Mouse (Mus musculus) lung, postnatal 0 days (tissue): ENCODE measurements around the gene Clstn1. TPM values are rescaled to one million over a fixed set of nuclear protein-coding genes. Genes with fewer than 3 reads are reported as not detected.

Experiments used
- ATAC-seq: fragments of 200-750 bp; cut with Nextera tagmentation; 2 replicates; pipeline ENCODE4 v1.8.0; 2017; ENCODE audit warnings: moderate library complexity
- DNase-seq: peaks from one replicate; pipeline ENCODE4 v3.0.0-alpha.2; 2016; ENCODE audit warnings: low spot score
- H3K27ac ChIP-seq: fragments of 300-500 bp; sonication (generic); 2 replicates; pipeline ENCODE4 v1.5.1; 2014; ENCODE audit warnings: antibody characterized with exemption, mild to moderate bottlenecking, low read length, mixed read lengths
- H3K27me3 ChIP-seq: fragments of 300-500 bp; sonication (generic); replicated peaks from 2 replicates; pipeline ENCODE4 v1.6.1; 2014; ENCODE audit warnings: low read length, mixed read lengths; ENCODE audit not compliant: insufficient read depth
- H3K36me3 ChIP-seq: fragments of 300-500 bp; sonication (generic); 2 replicates; pipeline ENCODE4 v1.6.1; 2014; ENCODE audit warnings: low read length, mixed read lengths; ENCODE audit not compliant: insufficient read depth
- H3K4me1 ChIP-seq: fragments of 300-500 bp; sonication (generic); 2 replicates; pipeline ENCODE4 v1.6.1; 2014; ENCODE audit warnings: antibody characterized with exemption, low read depth, low read length, mixed read lengths; ENCODE audit not compliant: insufficient read depth
- H3K4me2 ChIP-seq: fragments of 300-500 bp; sonication (generic); replicated peaks from 2 replicates; pipeline ENCODE4 v1.6.1; 2014; ENCODE audit warnings: low read depth, mild to moderate bottlenecking, low read length, moderate library complexity, mixed read lengths
- H3K4me3 ChIP-seq: fragments of 300-500 bp; sonication (generic); 2 replicates; pipeline ENCODE4 v1.5.1; 2014; ENCODE audit warnings: low read depth, low read length
- H3K9ac ChIP-seq: fragments of 300-500 bp; sonication (generic); replicated peaks from 2 replicates; pipeline ENCODE4 v1.6.1; 2014; ENCODE audit warnings: low read depth, mild to moderate bottlenecking
- H3K9me3 ChIP-seq: fragments of 300-500 bp; sonication (generic); 2 replicates; pipeline ENCODE4 v1.6.1; 2016; ENCODE audit warnings: low read length, mixed read lengths
- CTCF ChIP-seq: IDR thresholded peaks from 2 replicates; pipeline ENCODE4 v1.5.1; 2016; ENCODE audit warnings: antibody characterized with exemption, mild to moderate bottlenecking
- EP300 ChIP-seq: IDR thresholded peaks from 2 replicates; pipeline ENCODE4 v1.6.1; 2016; ENCODE audit warnings: antibody characterized with exemption, mild to moderate bottlenecking, control low read depth
- WGBS: fragments of 180-500 bp; shearing (Covaris S2); extraction: QIAGEN DNeasy Blood & Tissue Kit; methylation state at CpG from one replicate; pipeline ENCODE4 v1.1.7; 2014; 5-methylcytosine and 5-hydroxymethylcytosine counted together
- polyA plus RNA-seq: library from polyadenylated mRNA; unstranded; fragments of >200 nt; fragmentation: Nextera tagmentation; extraction: Ambion mirVana; gene quantifications from 2 replicates; pipeline ENCODE4 v1.2.1, GENCODE M21; 2015

Clstn1 gene
- polyA plus RNA-seq, 1 experiment from 2014 or later, result 43.6 TPM

GRCm38 (mm10) chr4:149634157-149634556, 47.9 kb downstream of the Clstn1 start:
- ATAC-seq, result no peak
- H3K9me3 ChIP-seq, result no peaks in the 10 kb centered on the region
- H3K27ac ChIP-seq, result no peak overlapping the region
- TF ChIP-seq EP300 (no peak), CTCF (no peak)
- WGBS, result 60% methylated on average over 1 of the region's 1 CpGs
- no peaks in the 10 kb centered on the region for H3K27me3 ChIP-seq
- no peak overlapping the region for H3K9ac ChIP-seq
- H3K4me3 ChIP-seq, result no peak overlapping the region
- H3K4me1 ChIP-seq, result no peaks in the 10 kb centered on the region
- no peak overlapping the region for H3K4me2 ChIP-seq
- no peak for DNase-seq
- H3K36me3 ChIP-seq, result peaks cover 28% of the 10 kb centered on the region

GRCm38 (mm10) chr4:149634966-149635365, 48.7 kb downstream of the Clstn1 start:
- H3K36me3 ChIP-seq, result peaks cover 30% of the 10 kb centered on the region

GRCm38 (mm10) chr4:149635915-149636415, 49.7 kb downstream of the Clstn1 start:
- Histone ChIP-seq H3K36me3 (peaks cover 35% of the 10 kb centered on the region), H3K27me3 (no peaks in the 10 kb centered on the region), H3K4me1 (no peaks in the 10 kb centered on the region), H3K4me3 (no peak overlapping the region), H3K9ac (no peak overlapping the region), H3K27ac (no peak overlapping the region), H3K9me3 (no peaks in the 10 kb centered on the region), H3K4me2 (no peak overlapping the region)
- no peak for ATAC-seq
- DNase-seq, result no peak
- 90% methylated on average over 8 of the region's 8 CpGs for WGBS
- TF ChIP-seq CTCF, result no peak
- no peak for TF ChIP-seq EP300

More at GRCm38 (mm10) chr4:149634966-149635365, 48.7 kb downstream of the Clstn1 start:
- Histone ChIP-seq H3K9ac (no peak overlapping the region), H3K27me3 (no peaks in the 10 kb centered on the region), H3K27ac (no peak overlapping the region), H3K4me3 (no peak overlapping the region), H3K4me2 (no peak overlapping the region), H3K9me3 (no peaks in the 10 kb centered on the region), H3K4me1 (no peaks in the 10 kb centered on the region)
- ATAC-seq (no peak), DNase-seq (no peak)
- TF ChIP-seq CTCF (no peak), EP300 (no peak)
- 95% methylated on average over 11 of the region's 11 CpGs for WGBS

- no peak for TF ChIP-seq CTCF
- TF ChIP-seq EP300, result no peak
- ATAC-seq (no peak), DNase-seq (peak; percentile 37)
- H3K4me1 ChIP-seq, result no peaks in the 10 kb centered on the region
- no peaks in the 10 kb centered on the region for H3K27me3 ChIP-seq
- H3K9me3 ChIP-seq, result no peaks in the 10 kb centered on the region
- H3K9ac ChIP-seq, result no peak overlapping the region
- no peak overlapping the region for H3K4me3 ChIP-seq
- no peak overlapping the region for H3K27ac ChIP-seq
- WGBS, result 80% methylated on average over 7 of the region's 7 CpGs
- no peak overlapping the region for H3K4me2 ChIP-seq
- peaks cover 27% of the 10 kb centered on the region for H3K36me3 ChIP-seq
Measured at GRCm38 (mm10) chr4:149637942-149638341, 51.7 kb downstream of the Clstn1 start.

- DNase-seq, result no peak
- H3K9ac ChIP-seq, result no peak overlapping the region
- WGBS, result 70% methylated on average over 9 of the region's 9 CpGs
Measured at GRCm38 (mm10) chr4:149640831-149641230, 54.6 kb downstream of the Clstn1 start.

GRCm38 (mm10) chr4:149641400-149641799, 55.1 kb downstream of the Clstn1 start:
- TF ChIP-seq CTCF (no peak), EP300 (no peak)
- H3K9ac ChIP-seq, result no peak overlapping the region
- peaks cover 31% of the 10 kb centered on the region for H3K36me3 ChIP-seq
- H3K27me3 ChIP-seq, result no peaks in the 10 kb centered on the region
- no peak overlapping the region for H3K4me3 ChIP-seq
- ATAC-seq, result no peak
- no peaks in the 10 kb centered on the region for H3K9me3 ChIP-seq
- H3K27ac ChIP-seq, result no peak overlapping the region
- H3K4me1 ChIP-seq, result no peaks in the 10 kb centered on the region
- no peak overlapping the region for H3K4me2 ChIP-seq
- WGBS, result 55% methylated on average over 8 of the region's 8 CpGs
- DNase-seq, result no peak

More at GRCm38 (mm10) chr4:149640831-149641230, 54.6 kb downstream of the Clstn1 start:
- no peak for ATAC-seq
- Histone ChIP-seq H3K36me3 (peaks cover 28% of the 10 kb centered on the region), H3K27ac (no peak overlapping the region), H3K4me3 (no peak overlapping the region), H3K4me1 (no peaks in the 10 kb centered on the region), H3K27me3 (no peaks in the 10 kb centered on the region), H3K9me3 (no peaks in the 10 kb centered on the region), H3K4me2 (no peak overlapping the region)
- TF ChIP-seq CTCF (no peak), EP300 (no peak)

GRCm38 (mm10) chr4:149641956-149642355, 55.7 kb downstream of the Clstn1 start:
- WGBS, result 87% methylated on average over 5 of the region's 5 CpGs
- H3K4me2 ChIP-seq, result no peak overlapping the region
- H3K27ac ChIP-seq, result no peak overlapping the region
- DNase-seq (no peak), ATAC-seq (no peak)
- H3K4me3 ChIP-seq, result no peak overlapping the region
- TF ChIP-seq EP300 (no peak), CTCF (no peak)
- H3K9me3 ChIP-seq, result no peaks in the 10 kb centered on the region
- H3K36me3 ChIP-seq, result peaks cover 31% of the 10 kb centered on the region
- H3K27me3 ChIP-seq, result no peaks in the 10 kb centered on the region
- no peaks in the 10 kb centered on the region for H3K4me1 ChIP-seq
- no peak overlapping the region for H3K9ac ChIP-seq
